Mouse (Mus musculus): Measurements from ENCODE around the gene Nadsyn1.

DNA sequence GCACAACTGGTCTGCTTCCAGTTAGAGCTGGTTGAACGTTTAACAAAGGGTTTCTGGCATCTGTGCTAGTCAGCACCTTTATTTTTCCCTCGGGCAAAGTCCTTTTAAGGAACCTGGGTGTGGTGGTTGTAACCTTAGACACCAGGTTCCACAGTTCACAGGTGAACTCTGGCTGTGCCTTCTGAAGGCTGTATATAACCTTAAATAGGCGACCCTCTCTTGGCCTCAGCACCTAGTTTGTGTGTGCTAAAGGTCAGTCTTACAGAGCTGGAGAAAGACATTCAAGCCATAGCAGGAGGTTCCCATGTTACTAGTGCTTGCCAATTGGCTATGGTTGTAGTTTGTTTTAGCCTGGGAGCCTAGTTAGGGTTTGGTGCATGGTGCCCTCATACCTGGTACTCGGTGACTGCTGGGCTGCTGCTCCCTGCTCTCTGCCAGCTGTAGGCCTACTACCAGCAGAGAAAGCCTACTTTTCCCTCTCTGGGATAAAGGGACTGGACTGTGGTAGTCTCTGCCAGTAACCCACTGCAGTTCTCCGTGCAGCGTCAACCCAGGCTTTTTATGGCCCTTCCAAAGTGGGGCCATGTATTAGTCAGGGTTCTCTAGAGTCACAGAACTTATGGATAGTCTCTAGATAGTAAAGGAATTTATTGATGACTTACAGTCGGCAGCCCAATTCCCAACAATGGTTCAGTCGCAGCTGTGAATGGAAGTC, 26.3 kb upstream of the Nadsyn1 start:
- TF ChIP-seq CTCF (IDR thresholded peaks at IDR 0.05; ENCODE audit: low read depth, low read length) (no peak), POLR2A (IDR thresholded peaks at IDR 0.05; ENCODE audit: insufficient read depth, low read length) (no peak)

All from ES-Bruce4 (cell line).